Mouse (Mus musculus) ES-E14 (cell line): ENCODE results near the gene Dnah3. TPM values are rescaled to one million over a fixed set of nuclear protein-coding genes. Genes with fewer than 3 reads are reported as not detected.

Source experiments
- DNase-seq: peaks from one replicate; pipeline ENCODE4 v3.0.0-alpha.2; 2013; ENCODE audit warnings: low read depth, low spot score
- H3K27ac ChIP-seq: 2 replicates; pipeline ENCODE4 v1.5.1; 2012; ENCODE audit warnings: low read depth, mild to moderate bottlenecking, low read length, moderate library complexity, mixed read lengths; ENCODE audit not compliant: poor library complexity, insufficient read depth, severe bottlenecking
- H3K36me3 ChIP-seq: 2 replicates; pipeline ENCODE4 v1.6.1; 2012; ENCODE audit warnings: mild to moderate bottlenecking, low read length, moderate library complexity, mixed read lengths; ENCODE audit not compliant: control insufficient read depth, poor library complexity, insufficient read depth, severe bottlenecking
- H3K4me1 ChIP-seq, 2 experiments: fragments of 150-350 bp in 1 of 2; sonication (generic) in 1 of 2; 2 replicates each; pipeline ENCODE4 v1.6.1; 2012; ENCODE audit warnings: low read length in 2 of 2, mild to moderate bottlenecking in 1 of 2, mixed read lengths in 1 of 2; ENCODE audit not compliant: control insufficient read depth in 2 of 2, insufficient read depth in 2 of 2, poor library complexity in 1 of 2
- H3K4me3 ChIP-seq, 2 experiments: fragments of 150-350 bp in 1 of 2; sonication (generic) in 1 of 2; 2 replicates each; pipeline ENCODE4 v1.5.1; 2012; ENCODE audit warnings: low read length in 2 of 2, low read depth in 1 of 2, mild to moderate bottlenecking in 1 of 2, mixed read lengths in 1 of 2; ENCODE audit not compliant: insufficient read depth in 1 of 2, poor library complexity in 1 of 2, severe bottlenecking in 1 of 2
- H3K9ac ChIP-seq: 2 replicates; pipeline ENCODE4 v1.6.1; 2012; ENCODE audit warnings: low read depth, mild to moderate bottlenecking, low read length, mixed read lengths; ENCODE audit not compliant: poor library complexity, insufficient read depth, severe bottlenecking
- H3K9me3 ChIP-seq: fragments of 150-350 bp; sonication (generic); 2 replicates; pipeline ENCODE4 v1.6.1; 2012; ENCODE audit warnings: low read depth, mild to moderate bottlenecking, low read length; ENCODE audit not compliant: control insufficient read depth, insufficient read depth
- CHD2 ChIP-seq: IDR thresholded peaks from 2 replicates; pipeline ENCODE4 v1.6.1; 2014; ENCODE audit warnings: mild to moderate bottlenecking, low read depth, low read length, inconsistent platforms
- HCFC1 ChIP-seq: IDR thresholded peaks from 2 replicates; pipeline ENCODE4 v1.6.1; 2012; ENCODE audit warnings: low read length, inconsistent platforms, borderline replicate concordance; ENCODE audit not compliant: insufficient read depth
- MAFK ChIP-seq: IDR thresholded peaks from 2 replicates; pipeline ENCODE4 v1.6.1; 2014; ENCODE audit warnings: mild to moderate bottlenecking, low read depth, low read length, inconsistent platforms; ENCODE audit not compliant: insufficient read depth
- ZC3H11A ChIP-seq: IDR thresholded peaks from 2 replicates; pipeline ENCODE4 v1.6.1; 2012; ENCODE audit warnings: low read depth, mild to moderate bottlenecking, inconsistent platforms, low read length, borderline replicate concordance
- ZNF384 ChIP-seq: IDR thresholded peaks from 2 replicates; pipeline ENCODE4 v1.6.1; 2012; ENCODE audit warnings: low read depth, low read length, inconsistent platforms
- in situ Hi-C, 2 experiments: fragments of 600-800 bp; cut with MboI; formaldehyde crosslinking; loops; one replicate each; pipeline ENCODE4 v1.15.1; 2025; ENCODE audit warnings: low sequenced_read_pairs in 2 of 2, inconsistent platforms in 1 of 2; ENCODE audit not compliant: unreplicated experiment in 2 of 2
- total RNA-seq: library from RNA; depleted of rRNA; stranded (reverse); fragments of 300-350 nt; gene quantifications from 2 replicates; pipeline ENCODE4 v1.2.3, GENCODE M21; 2012

The Dnah3 gene
- total RNA-seq, 1 experiment: not detected

- no peak for TF ChIP-seq HCFC1
- TF ChIP-seq ZC3H11A: no peak
- no peak for TF ChIP-seq MAFK
- TF ChIP-seq CHD2: no peak
- no peak for TF ChIP-seq ZNF384
- no peak for DNase-seq
- in situ Hi-C loops: no loop called here
Observed at GRCm38 (mm10) chr7:119892198-119892597, 202.9 kb downstream of the Dnah3 start.

GRCm38 (mm10) chr7:119887887-119888286 is 207.2 kb downstream of the Dnah3 start:
- Histone ChIP-seq H3K4me1 (peaks cover 3 to 5% of the 10 kb centered on the region in 2 experiments; a peak in 2 of 4 replicates), H3K36me3 (no peaks in the 10 kb centered on the region; the same call in 1 of the 2 replicates), H3K27ac (no peak overlapping the region), H3K9me3 (no peaks in the 10 kb centered on the region), H3K9ac (no peak overlapping the region), H3K4me3 (no peak overlapping the region)
- TF ChIP-seq ZNF384: no peak
- TF ChIP-seq ZC3H11A: no peak
- no peak for TF ChIP-seq MAFK
- no peak for TF ChIP-seq CHD2
- no peak for TF ChIP-seq HCFC1
- DNase-seq: no peak
- in situ Hi-C loops: no loop called here

More at GRCm38 (mm10) chr7:119892198-119892597, 202.9 kb downstream of the Dnah3 start:
- no peaks in the 10 kb centered on the region for H3K9me3 ChIP-seq
- no peak overlapping the region for H3K4me3 ChIP-seq
- no peak overlapping the region for H3K27ac ChIP-seq
- no peaks in the 10 kb centered on the region; the same call in 1 of the 2 replicates for H3K36me3 ChIP-seq
- H3K4me1 ChIP-seq: peaks cover 3 to 8% of the 10 kb centered on the region in 2 experiments
- H3K9ac ChIP-seq: no peak overlapping the region

GRCm38 (mm10) chr7:119881229-119881628 is 213.9 kb downstream of the Dnah3 start:
- H3K4me1 ChIP-seq: no peaks in the 10 kb centered on the region
- TF ChIP-seq ZNF384 (no peak), CHD2 (no peak), HCFC1 (no peak), MAFK (no peak), ZC3H11A (no peak)
- DNase-seq: no peak
- H3K36me3 ChIP-seq: no peaks in the 10 kb centered on the region; the same call in 1 of the 2 replicates
- H3K9me3 ChIP-seq: no peaks in the 10 kb centered on the region
- H3K4me3 ChIP-seq: no peak overlapping the region
- in situ Hi-C loops: no loop called here
- no peak overlapping the region for H3K27ac ChIP-seq
- H3K9ac ChIP-seq: no peak overlapping the region

- no peaks in the 10 kb centered on the region for H3K9me3 ChIP-seq
- in situ Hi-C loops: no loop called here
- no peak for DNase-seq
- no peak overlapping the region for H3K9ac ChIP-seq
- no peak for TF ChIP-seq ZC3H11A
- no peak overlapping the region for H3K4me3 ChIP-seq
- H3K36me3 ChIP-seq: no peaks in the 10 kb centered on the region; the same call in 1 of the 2 replicates
- H3K27ac ChIP-seq: no peak overlapping the region
- H3K4me1 ChIP-seq: no peaks in the 10 kb centered on the region
Observed at GRCm38 (mm10) chr7:119880345-119880744, 214.7 kb downstream of the Dnah3 start.

GRCm38 (mm10) chr7:119879171-119879570 is 215.9 kb downstream of the Dnah3 start:
- Histone ChIP-seq H3K9me3 (no peaks in the 10 kb centered on the region), H3K4me3 (no peak overlapping the region), H3K9ac (no peak overlapping the region), H3K36me3 (no peaks in the 10 kb centered on the region; the same call in 1 of the 2 replicates), H3K27ac (no peak overlapping the region), H3K4me1 (no peaks in the 10 kb centered on the region)
- no peak for DNase-seq
- in situ Hi-C loops: no loop called here
- TF ChIP-seq CHD2: no peak
- TF ChIP-seq ZC3H11A: no peak
- no peak for TF ChIP-seq HCFC1
- TF ChIP-seq ZNF384: no peak
- no peak for TF ChIP-seq MAFK
